Mouse (Mus musculus): ENCODE data around the gene Ctsa. TPM values are rescaled to one million over a fixed set of nuclear protein-coding genes. Genes with fewer than 3 reads are reported as not detected.

Ctsa gene
- polyA plus RNA-seq, 1 experiment from 2014 or later: 173 TPM

GRCm38 (mm10) chr2:164817703-164818102, 15.0 kb upstream of the Ctsa start:
- H3K9ac ChIP-seq (ENCODE audit: low read length): no peak overlapping the region
- H3K4me2 ChIP-seq (ENCODE audit: low read depth, low read length): no peak overlapping the region
- ATAC-seq (replicated peaks; ENCODE audit: extremely low read depth, insufficient read depth, low FRiP score): no peak
- no peaks in the 10 kb centered on the region for H3K36me3 ChIP-seq (ENCODE audit: control insufficient read depth, insufficient read depth)
- whole genome bisulfite sequencing: 65% methylated on average over 5 of the region's 5 CpGs
- no peaks in the 10 kb centered on the region for H3K27me3 ChIP-seq (ENCODE audit: control insufficient read depth, insufficient read depth, low read length)
- H3K4me1 ChIP-seq (ENCODE audit: control insufficient read depth, insufficient read depth, low read length): peaks cover 7% of the 10 kb centered on the region
- no peak overlapping the region for H3K4me3 ChIP-seq (ENCODE audit: low read length)
- H3K9me3 ChIP-seq (replicated peaks; ENCODE audit: control insufficient read depth, low read length): no peaks in the 10 kb centered on the region
- H3K27ac ChIP-seq (ENCODE audit: low read length): no peak overlapping the region

- no peak overlapping the region for H3K4me3 ChIP-seq (ENCODE audit: low read length)
- ATAC-seq (replicated peaks; ENCODE audit: extremely low read depth, insufficient read depth, low FRiP score): no peak
- H3K27ac ChIP-seq (ENCODE audit: low read length): no peak overlapping the region
- no peaks in the 10 kb centered on the region for H3K27me3 ChIP-seq (ENCODE audit: control insufficient read depth, insufficient read depth, low read length)
- H3K36me3 ChIP-seq (ENCODE audit: control insufficient read depth, insufficient read depth): peaks cover 15% of the 10 kb centered on the region
- peaks cover 5% of the 10 kb centered on the region; the same call in 1 of the 2 replicates for H3K4me1 ChIP-seq (ENCODE audit: control insufficient read depth, insufficient read depth, low read length)
- H3K4me2 ChIP-seq (ENCODE audit: low read depth, low read length): no peak overlapping the region
- WGBS: 83% methylated on average over 6 of the region's 6 CpGs
- no peaks in the 10 kb centered on the region for H3K9me3 ChIP-seq (replicated peaks; ENCODE audit: control insufficient read depth, low read length)
- no peak overlapping the region for H3K9ac ChIP-seq (ENCODE audit: low read length)
Observed at GRCm38 (mm10) chr2:164821060-164821459, 11.6 kb upstream of the Ctsa start.

- no peaks in the 10 kb centered on the region for H3K9me3 ChIP-seq (replicated peaks; ENCODE audit: control insufficient read depth, low read length)
- H3K27ac ChIP-seq (ENCODE audit: low read length): peak within 1 kb of the TSS; percentile 85
- H3K27me3 ChIP-seq (ENCODE audit: control insufficient read depth, insufficient read depth, low read length): no peaks in the 10 kb centered on the region
- peak; percentile 99 for ATAC-seq (replicated peaks; ENCODE audit: extremely low read depth, insufficient read depth, low FRiP score)
- 1% methylated on average over 32 of the region's 32 CpGs for WGBS
- peaks cover 24% of the 10 kb centered on the region for H3K36me3 ChIP-seq (ENCODE audit: control insufficient read depth, insufficient read depth)
- H3K4me2 ChIP-seq (ENCODE audit: low read depth, low read length): peak within 1 kb of the TSS; percentile 81
- H3K4me1 ChIP-seq (ENCODE audit: control insufficient read depth, insufficient read depth, low read length): peaks cover 5% of the 10 kb centered on the region; the same call in 1 of the 2 replicates
- peak within 1 kb of the TSS; percentile 85 for H3K9ac ChIP-seq (ENCODE audit: low read length)
- peak within 1 kb of the TSS; percentile 91 for H3K4me3 ChIP-seq (ENCODE audit: low read length)
Observed at GRCm38 (mm10) chr2:164822636-164823165, 10.0 kb upstream of the Ctsa start, which contains the start of gene Zswim1. Zswim1 (plus strand) TSS chr2:164822686.

GRCm38 (mm10) chr2:164823181-164823585, 9.5 kb upstream of the Ctsa start:
- ATAC-seq (replicated peaks; ENCODE audit: extremely low read depth, insufficient read depth, low FRiP score): peak; percentile 69
- Histone ChIP-seq H3K4me1 (ENCODE audit: control insufficient read depth, insufficient read depth, low read length) (peaks cover 5% of the 10 kb centered on the region; the same call in 1 of the 2 replicates), H3K4me3 (ENCODE audit: low read length) (peak overlapping the region; percentile 91), H3K4me2 (ENCODE audit: low read depth, low read length) (peak overlapping the region; percentile 81), H3K27ac (ENCODE audit: low read length) (peak overlapping the region; percentile 85), H3K9ac (ENCODE audit: low read length) (peak overlapping the region; percentile 85), H3K9me3 (replicated peaks; ENCODE audit: control insufficient read depth, low read length) (no peaks in the 10 kb centered on the region), H3K36me3 (ENCODE audit: control insufficient read depth, insufficient read depth) (peaks cover 25% of the 10 kb centered on the region), H3K27me3 (ENCODE audit: control insufficient read depth, insufficient read depth, low read length) (no peaks in the 10 kb centered on the region)
- WGBS: 2% methylated on average over 10 of the region's 10 CpGs

GRCm38 (mm10) chr2:164823969-164824368, 8.7 kb upstream of the Ctsa start:
- 87% methylated on average over 4 of the region's 4 CpGs for WGBS
- Histone ChIP-seq H3K4me3 (ENCODE audit: low read length) (no peak overlapping the region), H3K36me3 (ENCODE audit: control insufficient read depth, insufficient read depth) (peaks cover 25% of the 10 kb centered on the region)

GRCm38 (mm10) chr2:164825521-164825920, 7.2 kb upstream of the Ctsa start:
- H3K27ac ChIP-seq (ENCODE audit: low read length): no peak overlapping the region
- no peaks in the 10 kb centered on the region for H3K9me3 ChIP-seq (replicated peaks; ENCODE audit: control insufficient read depth, low read length)
- no peak overlapping the region for H3K4me3 ChIP-seq (ENCODE audit: low read length)
- WGBS: 93% methylated on average over 17 of the region's 17 CpGs
- H3K4me1 ChIP-seq (ENCODE audit: control insufficient read depth, insufficient read depth, low read length): peaks cover 6% of the 10 kb centered on the region; the same call in 1 of the 2 replicates
- no peak for ATAC-seq (replicated peaks; ENCODE audit: extremely low read depth, insufficient read depth, low FRiP score)
- peaks cover 25% of the 10 kb centered on the region for H3K36me3 ChIP-seq (ENCODE audit: control insufficient read depth, insufficient read depth)
- H3K4me2 ChIP-seq (ENCODE audit: low read depth, low read length): no peak overlapping the region
- no peaks in the 10 kb centered on the region for H3K27me3 ChIP-seq (ENCODE audit: control insufficient read depth, insufficient read depth, low read length)
- no peak overlapping the region for H3K9ac ChIP-seq (ENCODE audit: low read length)

More at GRCm38 (mm10) chr2:164823969-164824368, 8.7 kb upstream of the Ctsa start:
- Histone ChIP-seq H3K27me3 (ENCODE audit: control insufficient read depth, insufficient read depth, low read length) (no peaks in the 10 kb centered on the region), H3K9me3 (replicated peaks; ENCODE audit: control insufficient read depth, low read length) (no peaks in the 10 kb centered on the region), H3K27ac (ENCODE audit: low read length) (no peak overlapping the region), H3K4me2 (ENCODE audit: low read depth, low read length) (no peak overlapping the region), H3K9ac (ENCODE audit: low read length) (no peak overlapping the region), H3K4me1 (ENCODE audit: control insufficient read depth, insufficient read depth, low read length) (peaks cover 5% of the 10 kb centered on the region; the same call in 1 of the 2 replicates)
- ATAC-seq (replicated peaks; ENCODE audit: extremely low read depth, insufficient read depth, low FRiP score): no peak

GRCm38 (mm10) chr2:164827146-164827850, 5.4 kb upstream of the Ctsa start:
- peaks cover 7% of the 10 kb centered on the region; the same call in 1 of the 2 replicates for H3K4me1 ChIP-seq (ENCODE audit: control insufficient read depth, insufficient read depth, low read length)
- H3K27ac ChIP-seq (ENCODE audit: low read length): no peak overlapping the region
- no peaks in the 10 kb centered on the region for H3K27me3 ChIP-seq (ENCODE audit: control insufficient read depth, insufficient read depth, low read length)
- 75% methylated on average over 16 of the region's 16 CpGs for WGBS
- H3K9me3 ChIP-seq (replicated peaks; ENCODE audit: control insufficient read depth, low read length): no peaks in the 10 kb centered on the region
- ATAC-seq (replicated peaks; ENCODE audit: extremely low read depth, insufficient read depth, low FRiP score): no peak
- no peak overlapping the region for H3K9ac ChIP-seq (ENCODE audit: low read length)
- H3K4me2 ChIP-seq (ENCODE audit: low read depth, low read length): no peak overlapping the region
- H3K4me3 ChIP-seq (ENCODE audit: low read length): no peak overlapping the region
- peaks cover 25% of the 10 kb centered on the region for H3K36me3 ChIP-seq (ENCODE audit: control insufficient read depth, insufficient read depth)

- H3K4me2 ChIP-seq (ENCODE audit: low read depth, low read length): no peak within 1 kb of the TSS
- H3K9me3 ChIP-seq (replicated peaks; ENCODE audit: control insufficient read depth, low read length): no peaks in the 10 kb centered on the region
- H3K4me3 ChIP-seq (ENCODE audit: low read length): no peak within 1 kb of the TSS
- no peak for ATAC-seq (replicated peaks; ENCODE audit: extremely low read depth, insufficient read depth, low FRiP score)
- no peak within 1 kb of the TSS for H3K27ac ChIP-seq (ENCODE audit: low read length)
- peaks cover 25% of the 10 kb centered on the region for H3K36me3 ChIP-seq (ENCODE audit: control insufficient read depth, insufficient read depth)
- peaks cover 6% of the 10 kb centered on the region; the same call in 1 of the 2 replicates for H3K4me1 ChIP-seq (ENCODE audit: control insufficient read depth, insufficient read depth, low read length)
- no peaks in the 10 kb centered on the region for H3K27me3 ChIP-seq (ENCODE audit: control insufficient read depth, insufficient read depth, low read length)
- 80% methylated on average over 6 of the region's 6 CpGs for WGBS
- H3K9ac ChIP-seq (ENCODE audit: low read length): no peak within 1 kb of the TSS
Observed at GRCm38 (mm10) chr2:164828437-164828836, 4.2 kb upstream of the Ctsa start, which contains the start of gene Spata25. Spata25 (minus strand) TSS chr2:164828537.

GRCm38 (mm10) chr2:164829090-164829489, 3.6 kb upstream of the Ctsa start:
- Histone ChIP-seq H3K4me2 (ENCODE audit: low read depth, low read length) (no peak overlapping the region), H3K4me3 (ENCODE audit: low read length) (no peak overlapping the region), H3K27me3 (ENCODE audit: control insufficient read depth, insufficient read depth, low read length) (no peaks in the 10 kb centered on the region), H3K4me1 (ENCODE audit: control insufficient read depth, insufficient read depth, low read length) (peaks cover 3% of the 10 kb centered on the region), H3K9ac (ENCODE audit: low read length) (no peak overlapping the region), H3K36me3 (ENCODE audit: control insufficient read depth, insufficient read depth) (peaks cover 25% of the 10 kb centered on the region), H3K27ac (ENCODE audit: low read length) (no peak overlapping the region), H3K9me3 (replicated peaks; ENCODE audit: control insufficient read depth, low read length) (no peaks in the 10 kb centered on the region)
- 97% methylated on average over 1 of the region's 1 CpGs for whole genome bisulfite sequencing
- ATAC-seq (replicated peaks; ENCODE audit: extremely low read depth, insufficient read depth, low FRiP score): no peak
